Mouse (Mus musculus): ENCODE data around the gene Gm17027. TPM values are rescaled to one million over a fixed set of nuclear protein-coding genes. Genes with fewer than 3 reads are reported as not detected.
"Not testable (repeated sequence)": the region's sequence is repeated elsewhere in the genome, so short reads cannot be mapped to it uniquely, and the experiment has no call there.

The Gm17027 gene
- not detected in 2 replicates for total RNA-seq (2015)
- not detected in 2 replicates for total RNA-seq (2017)

DNA sequence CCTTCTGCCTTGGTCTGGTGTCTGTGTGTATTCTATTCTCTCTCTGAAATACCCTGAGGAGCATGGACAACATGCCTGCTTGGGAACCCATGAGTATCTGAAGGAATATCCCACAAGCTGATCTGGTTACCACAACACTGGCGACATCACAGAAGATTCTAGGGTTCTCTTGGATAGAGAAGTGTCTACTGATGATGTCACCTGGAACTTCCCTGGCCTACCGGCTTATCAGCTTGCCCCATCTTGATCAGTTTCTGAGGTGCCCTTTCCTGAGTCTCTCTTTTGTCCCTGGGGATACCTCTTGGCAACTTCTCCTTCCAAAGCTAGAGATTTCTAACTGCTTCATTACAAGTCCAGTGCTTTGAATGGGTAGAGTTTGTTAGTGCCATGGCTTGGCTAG lies at the start of gene Gm17027:
Gene Gm17027, minus strand, starts transcription at position 101 of the 400 bp plus-strand sequence.
- not testable (repeated sequence) for ATAC-seq (replicated peaks; ENCODE audit: poor library complexity)

DNA sequence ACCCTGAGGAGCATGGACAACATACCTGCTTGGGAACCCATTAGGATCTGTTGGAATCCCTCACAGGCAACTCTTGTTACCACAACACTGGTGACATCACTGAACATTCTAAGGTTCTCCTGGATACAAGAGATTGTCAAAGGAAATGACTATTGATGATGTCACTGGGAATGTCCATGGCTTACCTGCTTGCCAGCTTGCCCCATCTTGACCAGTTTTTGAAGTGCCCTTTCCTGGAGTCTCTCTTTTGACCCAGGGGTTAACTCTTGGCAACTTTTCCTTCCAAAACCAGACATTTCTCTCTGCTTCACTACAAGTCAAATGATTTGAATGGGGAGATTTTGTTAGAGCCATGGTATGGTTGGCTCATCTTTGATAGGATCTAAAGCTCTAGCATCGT lies 28.3 kb upstream of the Gm17027 start, which contains the start of gene Gm3573:
Gene Gm3573, minus strand, starts transcription at position 101 of the 400 bp plus-strand sequence.
- ATAC-seq (replicated peaks; ENCODE audit: poor library complexity), result not testable (repeated sequence)

DNA sequence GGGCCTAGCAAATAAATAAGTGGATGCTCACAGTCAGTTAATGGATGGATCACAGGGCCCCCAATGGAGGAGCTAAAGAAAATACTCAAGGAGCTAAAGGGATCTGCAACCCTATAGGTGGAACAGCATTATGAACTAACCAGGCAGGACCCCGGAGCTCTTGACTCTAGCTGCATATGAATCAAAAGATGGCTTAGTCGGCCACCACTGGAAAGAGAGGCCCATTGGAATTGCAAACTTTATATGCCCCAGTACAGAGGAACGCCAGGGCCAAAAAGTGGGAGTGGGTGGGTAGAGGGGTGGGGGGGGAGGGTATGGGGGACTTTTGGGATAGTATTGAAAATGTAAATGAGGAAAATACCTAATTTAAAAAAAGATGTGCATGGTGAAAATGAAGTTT lies 21.5 kb upstream of the Gm17027 start:
- ATAC-seq (replicated peaks; ENCODE audit: poor library complexity), result not testable (repeated sequence)

DNA sequence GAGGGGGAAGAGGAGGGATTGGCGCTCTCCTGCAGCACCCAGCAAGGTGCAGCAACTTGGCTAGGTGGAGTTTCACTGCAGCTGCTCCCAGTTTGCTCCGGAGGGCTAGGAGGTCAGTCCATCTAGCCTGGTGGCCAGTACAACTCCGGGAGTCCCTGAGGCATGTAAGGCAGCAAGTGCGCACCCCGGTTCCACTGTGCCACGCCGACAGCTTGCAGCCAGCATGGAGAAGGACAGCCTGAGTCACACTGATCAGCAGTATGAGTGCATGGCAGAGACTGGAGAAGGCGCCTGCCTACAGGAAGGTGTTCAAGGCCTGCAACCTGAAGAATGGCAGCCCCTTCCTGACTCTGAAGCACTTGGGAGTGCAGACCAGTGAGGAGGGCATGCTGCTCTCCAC lies 27.9 kb downstream of the Gm17027 start:
- not testable (repeated sequence) for ATAC-seq (replicated peaks; ENCODE audit: poor library complexity)

DNA sequence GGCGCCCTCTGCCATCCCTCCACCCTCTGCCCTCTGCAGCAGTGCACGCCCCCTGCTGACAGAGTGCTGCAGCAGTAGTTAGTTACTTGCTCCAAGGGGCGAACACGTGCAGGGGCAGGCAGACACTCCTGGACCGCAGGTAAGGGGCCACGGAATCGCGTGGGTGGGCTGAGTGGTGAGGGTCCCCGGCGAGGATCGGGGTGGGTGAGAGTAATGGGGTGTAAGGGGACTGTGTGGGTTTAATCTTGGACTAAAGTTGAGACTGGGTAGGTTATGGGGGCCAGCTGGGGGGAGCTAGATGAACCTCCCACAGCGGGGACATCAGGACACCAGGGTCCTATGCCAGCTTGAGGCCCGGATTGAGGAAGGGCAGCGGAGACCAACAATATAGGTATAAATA lies 28.6 kb downstream of the Gm17027 start:
- ATAC-seq (replicated peaks; ENCODE audit: poor library complexity), result not testable (repeated sequence)

DNA sequence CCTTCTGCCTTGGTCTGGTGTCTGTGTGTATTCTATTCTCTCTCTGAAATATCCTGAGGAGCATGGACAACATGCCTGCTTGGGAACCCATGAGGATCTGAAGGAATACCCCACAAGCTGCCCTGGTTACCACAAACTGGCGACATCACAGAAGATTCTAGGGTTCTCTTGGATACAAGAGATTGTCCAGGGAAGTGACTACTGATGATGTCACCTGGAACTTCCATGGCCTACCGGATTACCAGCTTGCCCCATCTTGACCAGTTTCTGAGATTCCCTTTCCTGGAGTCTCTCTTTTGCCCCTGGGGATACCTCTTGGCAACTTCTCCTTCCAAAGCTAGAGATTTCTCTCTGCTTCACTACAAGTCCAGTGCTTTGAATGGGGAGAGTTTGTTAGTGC lies 45.2 kb downstream of the Gm17027 start, which contains the start of gene Gm7951:
Gene Gm7951, minus strand, starts transcription at position 101 of the 400 bp plus-strand sequence.
- not testable (repeated sequence) for ATAC-seq (replicated peaks; ENCODE audit: poor library complexity)

Other genes starting within 250 kb of the Gm17027 start
- gene 1700049E17Rik1, start 237.7 kb downstream of the Gm17027 start, total RNA-seq (2015), result not detected in 2 replicates
- gene 1700049E17Rik1, start 237.7 kb downstream of the Gm17027 start, total RNA-seq (2017), result not detected in 2 replicates
- not detected in 2 replicates for gene 1700024B05Rik, start 218.6 kb downstream of the Gm17027 start, total RNA-seq (2015)
- not detected in 2 replicates for gene 1700024B05Rik, start 218.6 kb downstream of the Gm17027 start, total RNA-seq (2017)
- gene Gm6401, start 194.7 kb downstream of the Gm17027 start, total RNA-seq (2015), result not detected in 2 replicates
- not detected in 2 replicates for gene Gm6401, start 194.7 kb downstream of the Gm17027 start, total RNA-seq (2017)
- gene Gm3543, start 179.3 kb downstream of the Gm17027 start, total RNA-seq (2015), result not detected in 2 replicates
- not detected in 2 replicates for gene Gm3543, start 179.3 kb downstream of the Gm17027 start, total RNA-seq (2017)
- not detected in 2 replicates for gene Gm7951, start 45.3 kb downstream of the Gm17027 start, total RNA-seq (2015)
- gene Gm7951, start 45.3 kb downstream of the Gm17027 start, total RNA-seq (2017), result not detected in 2 replicates
- not detected in 2 replicates for gene Gm3573, start 28.2 kb upstream of the Gm17027 start, total RNA-seq (2015)
- not detected in 2 replicates for gene Gm3573, start 28.2 kb upstream of the Gm17027 start, total RNA-seq (2017)
- gene Gm17026, start 97.4 kb upstream of the Gm17027 start, total RNA-seq (2015), result not detected in 2 replicates
- gene Gm17026, start 97.4 kb upstream of the Gm17027 start, total RNA-seq (2017), result not detected in 2 replicates
- not detected in 2 replicates for gene Gm9611, start 134.7 kb upstream of the Gm17027 start, total RNA-seq (2015)
- gene Gm9611, start 134.7 kb upstream of the Gm17027 start, total RNA-seq (2017), result not detected in 2 replicates
- gene Gm7995, start 147.6 kb upstream of the Gm17027 start, total RNA-seq (2015), result not detected in 2 replicates
- not detected in 2 replicates for gene Gm7995, start 147.6 kb upstream of the Gm17027 start, total RNA-seq (2017)